Mouse (Mus musculus) right cerebral cortex, postnatal 14 days (tissue): ENCODE data around the gene Nubp2.

ENCODE experiments used
- DNase-seq: peaks from one replicate; pipeline ENCODE4 v3.0.0; 2022

Nubp2 gene

DNA sequence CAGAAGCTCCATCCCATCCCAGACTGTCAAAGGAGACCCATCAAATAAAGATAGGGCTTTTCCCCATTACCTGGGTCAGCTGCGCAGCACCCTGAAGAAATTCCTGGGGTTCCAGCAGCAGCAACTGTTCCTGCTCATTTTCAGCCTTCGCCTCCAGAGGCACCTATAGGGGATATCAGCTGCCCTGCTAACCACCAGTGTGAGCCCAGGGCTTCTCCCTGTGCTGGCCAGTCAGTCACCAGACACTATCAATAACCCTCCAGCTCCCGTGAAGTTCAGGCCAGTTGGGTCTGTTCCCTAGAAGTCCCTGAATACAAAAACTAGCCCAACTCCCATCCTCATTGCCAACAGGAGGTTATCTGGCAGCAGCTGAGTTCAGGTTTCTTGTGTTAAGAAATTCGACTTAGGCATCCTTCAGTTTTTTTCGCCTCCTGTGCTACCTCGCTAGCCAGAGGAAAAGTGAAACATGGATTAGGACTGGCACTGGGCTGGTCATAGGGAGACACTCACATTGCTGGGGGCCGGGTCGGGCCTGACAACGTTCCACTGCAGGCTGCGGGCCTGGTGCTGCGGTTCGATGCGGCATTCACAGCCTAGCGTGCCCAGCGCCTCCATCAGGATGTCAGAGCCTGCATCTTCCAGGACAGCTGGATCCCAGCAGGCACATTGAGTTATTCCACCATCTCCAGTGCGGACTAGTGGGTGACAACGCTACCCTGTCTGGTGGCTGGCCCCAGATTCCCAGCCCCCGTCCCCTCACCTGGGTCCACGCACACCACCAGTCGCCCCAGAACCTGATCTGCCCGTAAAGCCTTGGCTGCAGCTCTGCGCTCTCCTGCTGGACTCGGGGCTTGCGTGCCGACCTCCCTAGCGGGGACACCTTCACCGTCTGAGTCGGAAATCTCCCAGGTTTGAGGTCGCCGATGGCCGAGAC, 8.2 kb upstream of the Nubp2 start:
- DNase-seq: no peak

DNA sequence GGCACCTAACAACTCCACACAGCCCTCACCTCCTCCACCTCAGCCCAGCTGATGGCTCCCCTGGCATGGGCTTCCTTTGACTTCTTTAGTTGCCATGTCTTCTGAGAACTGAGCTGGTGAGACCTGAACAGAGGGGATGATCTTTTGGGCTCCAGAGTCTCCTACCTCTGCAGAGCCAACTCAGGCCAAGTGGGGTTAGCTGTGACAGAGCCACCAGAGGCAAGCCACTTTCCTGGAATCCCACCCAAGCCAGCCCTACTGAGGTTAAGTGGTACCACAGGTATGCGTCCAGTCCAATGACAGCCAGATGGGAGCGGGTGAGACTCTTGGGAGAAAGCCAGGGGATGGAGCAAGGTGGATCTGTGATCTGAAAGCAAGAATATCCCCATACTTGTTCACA, 7.1 kb upstream of the Nubp2 start:
- DNase-seq: no peak

DNA sequence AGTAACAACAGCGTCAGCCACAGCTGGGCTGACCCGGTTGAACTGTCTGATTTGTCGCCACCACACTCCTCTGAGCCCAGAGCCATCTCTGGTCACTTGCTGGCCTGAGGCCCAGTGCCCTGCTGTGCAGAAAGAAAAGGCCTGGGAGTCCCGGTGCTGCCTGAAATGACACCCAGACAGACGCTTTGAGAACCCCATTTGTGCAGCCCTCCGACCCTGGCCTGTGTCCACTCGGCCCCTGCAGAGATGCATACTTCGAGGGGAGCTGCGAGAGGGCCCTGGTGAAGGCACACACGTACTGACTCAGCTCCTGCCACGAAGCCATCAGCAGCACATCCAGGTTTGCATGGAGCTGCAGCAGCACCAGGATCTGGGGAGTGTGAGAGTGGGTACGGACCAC, 6.6 kb upstream of the Nubp2 start:
- DNase-seq: no peak

DNA sequence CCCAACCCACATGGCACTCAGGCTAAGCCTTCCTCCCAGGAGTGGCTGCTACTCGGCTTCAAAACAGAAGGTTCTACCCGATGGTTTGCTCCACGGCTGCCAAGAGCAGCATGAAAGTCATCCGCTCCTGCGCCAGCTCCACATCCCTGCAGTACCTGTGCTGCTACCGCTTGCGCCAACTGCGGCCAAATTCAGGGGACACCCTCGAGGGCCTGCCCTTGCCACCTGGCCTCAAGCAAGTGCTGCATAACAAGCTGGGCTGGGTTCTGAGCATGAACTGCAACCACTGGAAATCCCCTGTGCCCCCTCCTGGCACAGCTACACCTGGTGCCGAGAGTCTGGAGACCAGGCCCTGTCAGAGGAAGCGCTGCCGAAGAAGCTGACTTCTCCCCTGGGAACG, 5.2 kb upstream of the Nubp2 start:
- no peak for DNase-seq

DNA sequence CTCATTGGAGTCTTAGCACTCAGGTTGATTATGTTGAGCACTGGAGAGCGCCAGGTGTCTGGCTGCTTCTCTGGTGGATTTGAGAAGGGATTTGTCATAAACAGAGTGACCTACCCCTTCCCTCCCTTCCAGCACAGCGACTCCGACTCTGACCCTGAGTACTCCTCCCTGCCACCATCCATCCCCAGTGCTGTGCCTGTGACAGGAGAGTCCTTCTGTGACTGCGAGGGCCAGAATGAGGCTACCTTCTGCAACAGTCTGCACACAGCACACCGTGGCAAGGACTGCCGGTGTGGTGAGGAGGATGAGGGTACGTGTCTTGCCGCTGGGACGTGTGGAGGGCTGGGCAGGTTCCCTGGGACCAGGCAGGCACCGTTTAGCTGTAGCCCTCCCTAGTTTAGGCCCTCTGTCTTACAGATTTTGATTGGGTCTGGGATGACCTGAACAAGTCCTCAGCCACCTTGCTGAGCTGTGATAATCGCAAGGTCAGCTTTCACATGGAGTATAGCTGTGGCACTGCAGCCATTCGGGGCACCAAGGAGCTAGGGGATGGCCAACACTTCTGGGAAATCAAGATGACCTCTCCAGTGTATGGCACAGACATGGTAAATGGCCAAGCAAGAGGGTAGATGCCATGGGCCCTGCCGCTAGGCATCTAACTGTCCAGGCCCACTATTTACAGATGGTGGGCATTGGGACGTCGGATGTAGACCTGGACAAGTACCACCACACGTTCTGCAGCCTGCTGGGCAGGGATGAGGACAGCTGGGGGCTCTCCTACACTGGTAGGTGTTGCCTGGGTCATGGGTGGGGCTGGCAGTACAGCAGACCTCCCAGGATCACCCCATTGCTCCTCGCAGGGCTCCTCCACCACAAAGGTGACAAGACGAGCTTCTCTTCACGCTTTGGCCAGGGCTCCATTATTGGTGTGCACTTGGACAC, 4.3 kb upstream of the Nubp2 start:
- DNase-seq: no peak

DNA sequence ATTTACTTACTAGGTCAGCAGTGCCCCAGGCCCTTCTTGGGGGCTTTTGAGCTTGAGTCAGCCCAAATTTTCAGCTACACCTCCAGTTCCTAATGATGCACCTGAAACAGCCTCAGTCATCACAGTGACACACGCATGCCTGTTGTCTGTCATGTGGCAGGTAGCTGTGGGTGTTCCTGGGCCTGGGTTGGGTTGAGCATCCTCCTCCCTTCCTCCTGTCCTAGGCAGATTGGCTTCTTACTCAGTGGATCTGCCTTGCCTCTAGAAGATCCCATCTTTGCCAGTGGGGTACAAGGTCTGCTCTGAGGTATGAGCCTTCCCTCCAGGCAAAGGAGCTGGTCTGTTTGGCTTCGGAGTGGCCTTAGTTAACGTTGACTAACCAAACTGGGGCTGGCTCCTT, 2.7 kb upstream of the Nubp2 start:
- no peak for DNase-seq

DNA sequence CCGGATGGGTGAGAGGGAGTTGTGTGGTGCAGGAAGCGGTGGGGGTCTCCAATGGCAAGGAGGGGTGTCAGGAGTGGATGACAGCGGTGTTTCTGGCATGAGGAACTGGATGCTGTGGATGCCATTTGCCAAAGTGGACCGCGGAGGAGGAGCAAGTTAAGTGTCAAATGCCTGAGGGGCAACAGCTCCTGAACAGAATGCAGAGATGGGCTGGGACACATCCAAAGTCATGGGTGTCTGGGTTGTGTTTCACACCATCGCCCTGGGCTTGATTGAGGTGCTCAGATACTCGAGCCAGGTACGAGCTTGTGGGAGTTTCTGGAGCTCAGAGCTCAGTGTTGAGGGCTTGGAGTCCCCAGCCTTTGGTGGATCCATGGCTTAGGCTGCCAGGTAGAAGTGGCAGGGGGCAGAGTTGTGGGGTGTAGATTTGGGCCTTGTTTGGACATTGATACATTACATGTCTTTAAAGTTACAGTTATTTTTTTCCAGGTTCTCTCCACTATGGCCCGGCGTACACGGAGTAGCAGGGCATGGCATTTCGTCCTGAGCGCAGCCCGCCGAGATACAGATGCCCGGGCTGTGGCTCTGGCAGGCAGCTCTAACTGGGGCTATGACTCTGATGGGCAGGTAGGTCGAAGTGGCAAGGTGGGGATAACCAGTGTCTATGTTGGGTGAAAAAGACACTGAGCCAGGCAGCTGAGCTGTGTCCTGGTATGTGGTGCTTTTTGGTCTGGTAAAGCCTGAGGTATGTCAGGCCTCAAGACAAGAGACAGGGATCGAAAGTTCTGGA, 1.3 kb upstream of the Nubp2 start:
- DNase-seq: no peak

DNA sequence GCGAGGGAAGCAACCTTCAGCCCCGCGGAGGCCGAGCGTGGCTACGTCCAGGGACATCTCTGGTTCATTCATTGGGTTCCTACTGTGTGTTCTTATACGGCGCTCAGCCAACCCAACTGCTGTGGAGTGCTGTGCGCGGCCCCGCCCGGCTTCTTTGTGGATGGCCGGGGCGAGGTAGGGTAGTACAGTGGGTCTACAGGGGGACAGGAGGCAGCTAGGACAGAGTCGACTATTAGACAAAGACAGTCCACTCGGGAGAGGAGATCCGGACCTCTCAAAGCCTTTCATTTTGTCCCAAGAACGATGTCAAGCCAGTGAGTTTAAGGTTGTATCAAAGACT, 753 bp upstream of the Nubp2 start:
- no peak for DNase-seq

DNA sequence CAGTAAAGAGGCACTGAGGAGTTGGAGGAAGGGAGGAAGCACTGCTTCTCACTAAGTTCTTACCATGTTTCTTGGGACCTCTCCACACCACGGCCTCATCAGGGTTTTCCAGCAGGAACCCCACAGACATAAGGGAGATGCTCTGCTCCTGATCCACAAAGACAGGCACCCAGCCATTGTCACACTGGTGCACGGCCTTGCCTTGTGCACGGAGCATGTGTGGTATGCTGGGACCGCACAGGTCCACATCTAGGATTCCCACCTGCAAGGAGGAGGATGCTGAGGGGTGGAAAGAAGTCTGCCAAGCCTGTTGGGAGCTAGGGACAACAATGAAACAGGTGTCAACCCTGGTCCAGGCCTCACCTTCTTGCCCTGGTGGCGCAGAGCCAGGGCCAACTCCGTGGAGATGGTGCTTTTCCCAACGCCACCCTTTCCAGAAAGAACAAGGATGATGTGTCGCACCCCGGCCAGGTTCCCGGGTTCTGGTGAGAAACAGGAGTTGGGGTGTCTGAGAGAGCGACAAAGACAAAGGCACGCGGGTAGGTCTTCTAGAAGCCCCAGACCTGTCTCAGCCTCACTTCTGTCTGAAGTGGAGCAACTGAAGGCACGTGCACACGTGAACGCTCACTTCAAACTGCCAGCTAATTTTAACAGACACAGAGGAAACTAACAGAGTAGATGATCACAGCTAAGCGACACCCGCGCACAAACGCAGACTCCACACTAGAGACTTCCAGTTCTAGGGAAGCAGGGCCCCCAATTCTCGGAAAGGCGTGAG, 604 bp downstream of the Nubp2 start:
- no peak for DNase-seq

DNA sequence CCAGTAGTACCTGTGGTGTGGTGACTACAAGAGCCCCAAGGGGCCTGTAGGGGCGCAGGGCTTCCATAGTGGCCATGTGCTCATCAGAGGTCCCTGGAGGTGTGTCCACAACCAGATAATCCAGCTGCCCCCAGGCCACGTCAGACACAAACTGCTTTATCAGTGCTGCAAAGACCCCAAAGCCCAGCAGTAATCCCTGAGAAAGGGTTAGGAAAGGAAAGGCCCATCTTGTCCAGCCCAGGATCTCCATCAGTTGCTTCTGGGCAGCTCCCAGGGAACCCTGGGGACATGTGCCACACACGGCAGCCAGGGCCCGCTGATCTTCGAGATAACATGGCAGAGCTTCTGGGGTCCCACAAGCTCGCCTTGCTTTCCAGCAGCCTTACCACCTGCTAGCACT, 1.8 kb downstream of the Nubp2 start:
- no peak for DNase-seq

DNA sequence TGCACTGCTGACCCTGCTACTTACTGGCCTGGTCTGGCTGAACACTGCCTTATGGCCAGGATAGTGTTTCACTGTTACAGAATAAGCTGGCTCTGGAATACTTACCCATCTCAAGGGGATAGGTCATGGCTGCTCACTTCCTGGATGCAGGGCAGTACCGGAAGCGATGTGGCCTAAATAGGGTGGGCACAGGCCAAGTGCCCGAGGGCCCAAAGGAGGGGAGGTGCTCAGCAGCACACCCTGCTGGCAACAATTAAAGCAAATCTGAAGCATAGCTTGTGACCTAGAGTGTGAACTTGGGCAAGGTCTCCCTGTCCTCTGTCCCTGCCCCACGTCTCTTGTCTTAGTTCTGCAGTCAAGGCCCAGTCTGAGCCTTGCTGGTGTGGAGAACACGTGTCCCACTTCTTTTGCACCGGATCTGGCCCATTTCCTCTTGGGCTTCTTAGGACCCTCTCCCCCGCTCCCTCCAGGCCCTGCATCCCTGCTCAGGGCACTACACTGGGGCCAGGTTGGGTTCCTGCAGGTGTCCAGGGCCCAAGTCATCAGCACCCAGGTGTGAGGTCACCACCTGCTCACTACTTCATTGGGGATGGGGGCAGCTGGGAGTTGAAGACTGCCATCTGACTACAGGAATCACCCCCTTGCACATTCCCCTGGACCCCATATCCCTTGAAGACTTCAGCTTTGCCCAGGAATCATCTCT, 4.3 kb downstream of the Nubp2 start:
- DNase-seq: no peak

DNA sequence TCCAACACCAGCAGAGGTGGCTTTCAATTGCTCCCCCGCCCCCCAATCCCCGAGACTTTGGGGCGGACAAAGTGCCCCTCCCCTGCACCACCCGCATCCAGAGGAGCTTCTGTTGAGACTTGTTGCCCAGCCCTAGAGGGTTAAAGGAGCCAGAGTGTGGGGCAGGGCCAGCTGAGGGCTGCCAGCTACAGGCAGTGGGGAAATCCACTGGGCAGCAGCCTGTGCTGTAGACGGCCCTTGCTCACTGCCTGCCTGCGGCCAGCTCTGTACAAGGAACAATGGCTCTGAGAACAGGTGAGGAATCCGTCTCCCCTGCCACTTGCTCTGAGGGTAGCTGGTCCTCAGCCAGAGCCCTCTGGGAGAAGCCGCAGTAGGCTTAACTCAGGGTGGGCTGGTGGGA, 7.6 kb downstream of the Nubp2 start:
- DNase-seq: no peak

DNA sequence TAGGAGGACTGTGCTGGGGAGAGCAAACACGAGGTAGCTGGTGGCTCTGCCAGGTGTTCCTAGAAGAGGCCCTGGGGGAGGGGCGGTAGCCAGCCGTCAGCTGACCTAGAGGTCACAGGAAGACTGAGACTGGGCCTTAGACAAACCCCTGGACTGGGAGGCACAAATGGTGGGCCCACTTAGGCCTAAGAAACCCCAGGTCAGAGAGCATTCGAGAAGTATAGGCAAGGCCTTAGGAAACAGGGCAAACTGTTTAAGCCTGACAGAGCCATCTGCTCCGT, 8.1 kb downstream of the Nubp2 start:
- no peak for DNase-seq

DNA sequence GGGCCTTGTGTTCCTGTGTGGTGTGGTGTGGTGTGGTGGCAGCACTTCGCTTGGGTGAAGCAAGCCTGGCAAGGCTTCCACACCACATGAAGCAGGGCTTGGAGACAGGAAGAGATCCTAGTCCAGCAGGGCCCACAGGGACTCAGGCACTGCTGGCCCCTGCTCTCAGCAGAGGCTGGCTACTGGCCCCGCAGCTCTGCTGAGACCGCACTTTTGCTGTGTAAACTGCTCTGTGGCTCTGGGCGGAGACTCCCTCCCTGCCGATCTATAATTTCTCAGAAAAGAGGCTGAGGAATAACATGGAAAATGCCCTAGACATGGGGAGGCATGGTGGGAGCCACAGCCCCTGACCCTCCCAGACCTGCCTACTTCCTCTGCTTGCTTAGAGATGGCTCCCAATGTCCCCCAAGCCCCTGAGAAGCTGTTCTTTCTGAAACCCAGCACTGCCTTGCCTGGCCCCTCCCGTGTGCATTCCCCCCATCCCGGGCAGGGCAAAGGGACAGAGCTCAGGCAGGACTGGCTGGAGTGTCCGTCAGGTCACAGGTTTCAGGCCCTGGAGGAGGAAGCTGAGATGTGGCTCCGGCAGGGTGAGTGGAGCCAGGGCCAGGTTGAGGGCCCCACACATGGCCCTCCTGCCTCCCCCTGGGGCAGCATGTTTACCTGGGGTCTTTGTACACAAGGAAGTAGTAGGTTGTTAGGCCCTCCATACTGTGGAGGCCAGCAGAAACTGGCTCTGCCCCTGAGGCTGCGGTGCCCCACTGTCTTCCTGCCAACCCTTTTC, 8.6 kb downstream of the Nubp2 start:
- DNase-seq: no peak

DNA sequence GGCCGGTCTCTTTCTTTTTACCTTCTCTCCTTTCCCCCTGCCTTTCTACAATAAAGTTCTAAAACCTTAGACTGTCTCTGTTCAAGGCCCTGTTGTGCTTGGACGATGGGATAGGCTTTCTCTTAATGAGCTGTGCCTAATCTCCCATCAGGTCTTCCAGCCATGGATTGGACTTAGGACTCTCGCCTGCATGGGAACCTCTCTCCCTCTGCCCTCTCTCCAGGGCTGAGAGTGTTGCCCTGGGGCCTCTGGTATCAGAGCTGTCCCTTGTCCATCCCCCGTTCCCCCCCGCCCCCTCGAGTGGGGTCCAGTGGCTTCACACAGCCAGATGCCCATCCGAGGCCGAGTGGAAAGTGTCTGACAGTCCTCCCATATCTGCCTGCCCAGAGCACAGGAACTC, 11.2 kb downstream of the Nubp2 start:
- no peak for DNase-seq

DNA sequence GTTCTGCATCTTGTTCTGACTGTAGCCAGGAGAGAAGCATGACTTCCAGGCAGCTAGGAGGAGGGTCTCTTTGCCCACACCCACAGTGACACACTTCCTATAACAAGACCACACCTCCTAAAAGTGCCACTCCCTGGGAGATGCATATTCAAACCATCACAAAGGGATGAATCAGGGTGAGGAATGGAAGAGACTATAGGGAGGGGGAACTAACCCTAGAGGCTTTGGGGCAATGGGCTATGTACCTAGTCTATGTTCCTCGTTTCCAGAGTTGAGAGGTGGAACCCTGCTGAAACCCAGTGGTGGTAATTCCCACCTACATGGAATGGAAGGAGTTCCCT, 11.8 kb downstream of the Nubp2 start:
- no peak for DNase-seq

DNA sequence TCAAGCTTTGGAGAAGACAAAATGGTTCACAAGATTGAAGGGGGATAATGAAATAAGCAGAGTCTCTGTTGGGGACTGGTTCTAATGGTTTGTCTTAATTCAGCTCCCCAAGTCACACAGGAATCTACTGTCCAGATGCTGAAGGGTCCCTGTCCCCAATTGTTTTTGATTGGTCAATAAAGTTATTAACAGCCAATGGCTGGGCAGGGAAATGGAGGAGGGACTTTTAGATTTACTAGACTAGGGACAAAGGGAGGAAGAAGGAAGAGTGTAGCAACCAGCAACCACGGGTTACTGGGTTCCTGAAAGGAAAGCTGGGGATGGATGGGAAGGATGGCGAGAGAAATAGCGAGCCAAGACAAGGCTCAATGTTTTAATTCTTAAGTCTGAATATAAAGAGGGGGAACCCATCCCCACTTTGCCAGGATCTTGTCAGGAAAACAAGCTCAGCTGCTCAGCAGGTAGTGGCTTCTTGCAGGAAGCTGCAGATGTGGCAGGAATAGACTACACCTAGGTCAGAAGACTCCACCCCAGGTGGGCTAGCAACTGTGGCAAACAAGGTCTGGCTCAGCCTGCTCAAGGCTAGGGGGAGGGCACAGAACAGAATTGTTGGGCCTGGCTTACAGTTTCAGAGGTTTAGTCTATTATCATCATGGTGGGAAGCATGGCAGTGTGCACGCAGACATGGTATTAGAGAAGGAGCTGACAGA, 12.3 kb downstream of the Nubp2 start:
- DNase-seq: no peak

DNA sequence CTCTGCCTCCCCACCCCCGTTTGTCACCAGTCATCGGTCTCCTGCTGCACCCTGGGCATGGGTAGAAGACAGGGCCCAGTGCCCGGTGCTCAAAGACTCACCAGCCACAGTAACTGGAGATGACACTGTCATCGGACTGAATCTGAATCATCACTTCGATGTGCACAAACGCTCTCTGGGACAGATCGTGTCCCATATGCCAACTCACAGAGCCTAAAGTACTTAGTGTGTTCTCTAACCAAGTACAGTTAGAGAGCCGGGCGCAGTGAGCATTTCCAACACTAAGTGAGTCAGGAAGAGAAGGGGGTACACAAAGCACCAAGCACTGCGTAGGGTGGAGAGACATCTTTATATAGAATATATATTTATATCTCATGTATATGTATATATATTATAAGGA, 18.2 kb downstream of the Nubp2 start:
- DNase-seq: no peak

DNA sequence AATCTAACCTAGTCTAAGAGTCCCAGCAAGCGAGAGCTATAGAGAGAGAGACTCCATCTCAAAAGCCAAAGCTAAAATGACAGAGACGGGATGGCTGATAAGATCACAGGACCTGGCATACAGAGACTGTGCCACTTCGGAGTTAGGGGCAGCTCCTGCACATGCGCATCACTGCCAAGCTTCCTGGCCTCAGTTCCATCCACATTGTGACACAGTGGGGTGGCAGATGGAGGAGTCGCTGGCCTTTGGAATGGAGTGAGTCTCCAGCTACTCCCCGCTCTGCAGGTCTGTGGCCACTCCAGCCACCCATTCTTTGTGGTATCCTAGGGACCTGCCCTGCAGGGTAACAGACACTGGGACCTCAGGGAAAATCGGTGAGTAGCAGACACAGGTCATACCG, 20.4 kb downstream of the Nubp2 start, which contains the start of gene Igfals:
Igfals (plus strand) TSS at position 222 of the 400 bp plus-strand sequence.
- DNase-seq: no peak

DNA sequence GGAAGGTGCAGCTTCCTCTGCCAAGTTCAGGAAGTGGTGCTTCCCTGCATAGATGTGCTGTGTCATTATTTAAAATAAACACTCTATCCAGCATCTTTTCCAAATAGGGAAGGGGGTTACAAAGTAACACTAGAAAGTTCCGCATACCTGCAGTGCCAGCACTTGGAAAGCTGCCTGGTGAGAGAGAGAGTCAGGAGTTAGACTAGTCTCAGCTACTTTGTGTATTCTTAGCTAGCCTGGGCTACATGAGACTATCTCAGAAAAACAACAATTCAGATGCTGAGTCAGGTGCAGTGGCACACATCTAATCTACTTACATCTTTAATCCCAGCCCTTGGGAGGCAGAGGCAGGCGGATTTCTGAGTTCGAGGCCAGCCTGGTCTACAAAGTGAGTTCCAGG, 24.4 kb downstream of the Nubp2 start:
- no peak for DNase-seq

DNA sequence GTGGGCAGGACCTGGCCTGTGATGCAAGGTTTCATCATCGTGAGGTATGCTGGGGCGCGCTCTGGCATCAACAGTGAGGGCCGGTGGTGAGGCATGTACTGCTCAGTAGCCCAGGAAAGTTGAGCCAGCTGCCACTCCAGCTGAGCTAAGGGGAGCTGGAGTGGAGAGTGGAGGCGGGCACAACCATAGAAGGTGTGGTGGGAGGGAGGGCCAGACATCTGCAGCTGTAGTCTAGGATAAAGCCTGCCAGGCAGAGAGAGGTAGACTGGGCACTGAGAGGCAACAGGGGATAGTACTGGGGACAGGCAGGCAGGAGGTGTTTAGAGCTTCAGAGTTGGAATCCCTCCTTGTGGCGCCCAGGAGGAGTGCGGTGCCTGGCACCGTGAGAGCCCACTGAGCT, 26.1 kb downstream of the Nubp2 start:
- no peak for DNase-seq
